Mouse (Mus musculus): ENCODE data around the gene Tex36.

DNA sequence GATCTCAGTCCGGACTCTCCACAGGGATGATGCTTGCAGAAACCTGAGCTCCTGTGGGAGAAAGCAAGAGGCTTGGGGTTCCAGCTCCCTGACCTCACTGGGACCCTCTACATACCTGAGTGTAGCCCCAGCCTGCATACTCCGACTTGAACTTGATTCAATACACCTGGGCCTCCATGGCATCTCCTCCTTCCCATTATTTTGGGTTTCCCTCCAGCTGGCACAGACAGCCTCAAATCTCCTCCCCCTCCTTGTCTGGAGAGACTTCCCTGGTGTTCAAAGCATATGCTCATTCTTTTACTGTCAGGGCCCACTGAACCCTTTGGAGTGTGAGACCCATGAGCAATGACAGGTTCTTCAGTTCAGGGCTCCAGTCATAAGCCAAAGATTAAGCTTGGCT is 11.0 kb upstream of the Tex36 start:
- TF ChIP-seq CTCF (IDR thresholded peaks at IDR 0.05; ENCODE audit: extremely low read depth, insufficient read depth, insufficient read length, insufficient replicate concordance) (no peak), POLR2A (IDR thresholded peaks at IDR 0.05; ENCODE audit: low read depth, low read length) (no peak)

Measured in spleen, adult 2 months (tissue).